Mouse (Mus musculus) E14TG2a.4 (cell line): ENCODE data around the gene Fbn1.

Experiments
- H3K27me3 ChIP-seq: 2 replicates; pipeline ENCODE4 v1.6.1; 2014; ENCODE audit warnings: low read length, control low read depth; ENCODE audit not compliant: insufficient read depth
- H3K36me3 ChIP-seq: 2 replicates; pipeline ENCODE4 v1.6.1; 2014; ENCODE audit warnings: low read length, control low read depth; ENCODE audit not compliant: insufficient read depth
- H3K4me1 ChIP-seq: replicated peaks from 2 replicates; pipeline ENCODE4 v1.6.1; 2014; ENCODE audit warnings: low read depth, low read length, control low read depth
- H3K4me3 ChIP-seq: replicated peaks from 2 replicates; pipeline ENCODE4 v1.5.1; 2014; ENCODE audit warnings: mild to moderate bottlenecking, low read length
- H3K9me3 ChIP-seq: 2 replicates; pipeline ENCODE4 v1.6.1; 2014; ENCODE audit warnings: low read length, control low read depth
- CTCF ChIP-seq: conservative IDR thresholded peaks from 2 replicates; pipeline ENCODE4 v1.5.1; 2014; ENCODE audit warnings: low read length
- NANOG ChIP-seq: IDR thresholded peaks from 2 replicates; pipeline ENCODE4 v1.6.1; 2014; ENCODE audit warnings: borderline replicate concordance, low read length, mixed read lengths
- POU5F1 ChIP-seq: IDR thresholded peaks from 2 replicates; pipeline ENCODE4 v1.6.1; 2014; ENCODE audit warnings: low read length, borderline replicate concordance

The Fbn1 gene

DNA sequence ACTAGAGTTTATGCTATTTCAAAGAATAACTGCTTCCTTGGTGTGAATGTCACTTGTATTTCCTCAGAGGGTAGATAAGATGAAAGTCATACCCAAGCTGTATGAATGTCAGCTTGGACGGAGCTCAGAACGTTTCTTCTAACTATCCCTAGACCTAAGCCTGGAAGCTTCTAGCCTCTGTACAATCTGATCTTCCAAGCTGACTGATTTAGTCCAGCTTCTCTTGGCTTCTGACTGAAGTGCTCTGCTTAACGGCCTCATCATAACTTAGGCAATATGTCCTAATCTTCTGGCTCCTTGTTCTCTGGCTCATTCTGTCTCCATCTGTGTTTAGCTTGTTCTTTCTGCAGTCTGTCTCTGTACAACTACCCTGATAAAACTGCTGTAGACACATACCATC is 253.2 kb downstream of the Fbn1 start:
- Histone ChIP-seq H3K4me1 (peaks cover 25% of the 10 kb centered on the region), H3K9me3 (peaks cover 63% of the 10 kb centered on the region)

DNA sequence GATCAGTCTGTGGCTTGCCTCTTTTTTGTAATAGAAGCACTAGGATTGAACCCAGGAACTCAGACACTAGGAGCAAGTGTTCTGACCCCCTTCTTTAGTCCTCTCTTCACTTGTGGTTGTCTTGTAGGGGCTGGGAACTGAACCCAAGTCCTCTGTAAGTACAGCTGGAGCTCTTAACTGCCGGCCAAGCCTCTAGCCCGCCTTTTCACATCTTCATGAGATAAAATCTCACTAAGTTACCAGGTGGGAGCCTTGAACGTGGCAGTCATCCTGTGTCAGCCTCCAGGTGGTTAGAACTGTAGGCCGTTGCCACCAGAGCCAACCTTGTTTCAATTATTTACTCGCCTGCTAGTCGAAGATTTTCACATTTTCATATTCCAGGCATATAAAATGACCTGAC is 254.1 kb downstream of the Fbn1 start:
- H3K36me3 ChIP-seq, result peaks cover 98% of the 10 kb centered on the region
- peaks cover 73% of the 10 kb centered on the region for H3K9me3 ChIP-seq
- no peak overlapping the region for H3K4me3 ChIP-seq
- H3K27me3 ChIP-seq, result no peaks in the 10 kb centered on the region
- TF ChIP-seq NANOG (no peak), CTCF (no peak), POU5F1 (no peak)
- peaks cover 25% of the 10 kb centered on the region for H3K4me1 ChIP-seq

More for the DNA sequence above, 253.2 kb downstream of the Fbn1 start:
- TF ChIP-seq POU5F1 (no peak), CTCF (no peak), NANOG (no peak)
- Histone ChIP-seq H3K4me3 (no peak overlapping the region), H3K27me3 (no peaks in the 10 kb centered on the region), H3K36me3 (peaks cover 97% of the 10 kb centered on the region)

DNA sequence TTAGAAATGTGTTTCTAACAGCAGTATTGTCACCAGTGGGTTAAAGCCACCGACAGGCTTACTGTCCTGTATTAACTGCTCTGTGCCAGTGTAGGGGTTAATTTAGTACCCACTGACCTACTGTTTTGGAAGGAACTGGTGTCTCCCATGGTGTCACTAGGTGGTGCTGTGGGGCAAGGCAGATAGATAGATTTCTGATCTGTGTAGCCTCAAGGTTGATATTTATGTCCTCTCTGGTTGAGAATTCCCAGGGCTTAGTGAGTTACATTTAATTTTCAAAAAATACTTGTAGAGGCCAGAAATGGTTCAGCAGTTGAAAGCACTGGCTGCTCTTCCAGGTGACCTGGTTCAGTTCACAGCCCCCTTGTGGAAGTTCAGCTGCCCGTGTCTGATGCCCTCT is 255.5 kb downstream of the Fbn1 start:
- H3K4me3 ChIP-seq, result no peak overlapping the region
- TF ChIP-seq CTCF (0 out of 2 replicates have a peak, but pooled peaks have one; percentile 26), NANOG (no peak), POU5F1 (no peak)
- peaks cover 89% of the 10 kb centered on the region for H3K36me3 ChIP-seq
- H3K27me3 ChIP-seq, result no peaks in the 10 kb centered on the region
- H3K4me1 ChIP-seq, result peaks cover 14% of the 10 kb centered on the region
- H3K9me3 ChIP-seq, result peaks cover 76% of the 10 kb centered on the region

DNA sequence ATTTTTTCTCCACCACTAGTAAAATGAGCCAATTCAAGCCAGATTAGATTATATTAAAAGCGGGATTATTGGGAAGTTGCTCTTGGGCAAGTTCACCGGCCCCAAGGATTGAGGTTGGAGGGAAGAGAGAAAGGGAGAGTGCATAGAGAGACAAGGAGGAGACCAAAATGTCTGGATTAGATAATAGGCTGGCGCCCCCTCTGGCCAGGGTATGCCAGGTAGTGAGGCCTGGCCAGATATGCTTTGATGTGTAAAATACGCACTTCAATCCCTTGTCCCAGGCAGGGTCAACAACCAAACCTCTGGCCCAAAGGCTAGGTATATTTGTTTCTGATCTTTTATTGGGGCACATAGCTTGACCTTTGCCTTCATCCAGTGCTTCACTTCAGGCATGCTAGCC is 256.0 kb downstream of the Fbn1 start:
- H3K4me1 ChIP-seq, result peaks cover 9% of the 10 kb centered on the region
- no peaks in the 10 kb centered on the region for H3K27me3 ChIP-seq
- H3K4me3 ChIP-seq, result no peak overlapping the region
- peaks cover 77% of the 10 kb centered on the region for H3K9me3 ChIP-seq
- TF ChIP-seq CTCF, result peak; percentile 23; the same call in 1 of the 2 replicates
- TF ChIP-seq POU5F1, result no peak
- no peak for TF ChIP-seq NANOG
- H3K36me3 ChIP-seq, result peaks cover 84% of the 10 kb centered on the region
